9 mouse cellular contexts compared by ENCODE assay signal in genomic region chr13:48027775-48028489, GRCm38 (mm10).
DNase-seq lines count a peak whose midpoint lies in the region; ATAC-seq and TF ChIP-seq lines count a peak whose summit lies in the region.
"Had no signal": no experiment of that assay in that cellular context is flagged by ENCODE, and none has a peak within 500 bp of the region (broad histone marks: within the 10 kb centered on the region; RNA-seq: fewer than 3 reads in every experiment).

No protein-coding gene starts in this region.

- H3K4me1 ChIP-seq in liver, postnatal 0 days (ENCODE audit: insufficient read depth) = no peaks in the 10 kb centered on the region
- H3K4me1 ChIP-seq in midbrain, postnatal 0 days (ENCODE audit: insufficient read depth, low read length) = no peaks in the 10 kb centered on the region

- no peaks in the 10 kb centered on the region for H3K36me3 ChIP-seq in liver, postnatal 0 days (replicated peaks; ENCODE audit: insufficient read depth, low read length)
- H3K36me3 ChIP-seq in midbrain, postnatal 0 days (ENCODE audit: insufficient read depth, low read length) = no peaks in the 10 kb centered on the region

- 66% methylated on average over 7 of the region's 7 CpGs for WGBS in liver, postnatal 0 days (ENCODE audit: insufficient replicate concordance)
- WGBS in midbrain, postnatal 0 days = 53% methylated on average over 7 of the region's 7 CpGs

- H3K4me3 ChIP-seq in liver, postnatal 0 days (ENCODE audit: low read depth, low read length) = no peak overlapping the region
- H3K4me3 ChIP-seq in midbrain, postnatal 0 days (ENCODE audit: low read depth, low read length) = no peak overlapping the region

- no peak overlapping the region for H3K27ac ChIP-seq in liver, postnatal 0 days (ENCODE audit: low read depth)
- H3K27ac ChIP-seq in midbrain, postnatal 0 days (ENCODE audit: low read depth, low read length) = no peak overlapping the region

- H3K27me3 ChIP-seq in liver, postnatal 0 days (ENCODE audit: insufficient read depth, low read length) = no peaks in the 10 kb centered on the region
- H3K27me3 ChIP-seq in midbrain, postnatal 0 days (ENCODE audit: insufficient read depth, low read length) = no peaks in the 10 kb centered on the region
- H3K27me3 ChIP-seq: Patski had no signal

- no peak for TF ChIP-seq CTCF in liver, postnatal 0 days (IDR thresholded peaks at IDR 0.05; ENCODE audit: low read depth)
- TF ChIP-seq CTCF in midbrain, postnatal 0 days (IDR thresholded peaks at IDR 0.05) = no peak

- DNase-seq in liver = peak; percentile 10
- no peak for DNase-seq in liver, postnatal 0 days
- DNase-seq in cerebellum, adult 9-11 months = peak; percentile 88
- DNase-seq in gastrocnemius, postnatal 36 days = peak; percentile 20 to 42
- DNase-seq in layer of hippocampus, adult 9-11 months = peak; percentile 69
- DNase-seq in midbrain, postnatal 0 days (ENCODE audit: low spot score) = peak; percentile 94
- DNase-seq in thymus, postnatal 36 days = no peak

- no peak overlapping the region for H3K9ac ChIP-seq in liver, postnatal 0 days (replicated peaks)
- H3K9ac ChIP-seq in midbrain, postnatal 0 days (replicated peaks; ENCODE audit: low read length, poor library complexity, severe bottlenecking) = no peak overlapping the region

- no peaks in the 10 kb centered on the region for H3K9me3 ChIP-seq in liver, postnatal 0 days (ENCODE audit: low read length)
- no peaks in the 10 kb centered on the region for H3K9me3 ChIP-seq in midbrain, postnatal 0 days (ENCODE audit: low read length)

- no peak for ATAC-seq in liver, postnatal 0 days
- ATAC-seq in midbrain, postnatal 0 days (ENCODE audit: low FRiP score) = no peak; the same call in 1 of the 2 replicates
- no peak for ATAC-seq in erythroblast, adult 5-6 weeks (replicated peaks; ENCODE audit: low FRiP score, poor library complexity, severe bottlenecking)
- ATAC-seq: Patski had no signal

- no peak overlapping the region for H3K4me2 ChIP-seq in liver, postnatal 0 days (ENCODE audit: low read depth, low read length)
- H3K4me2 ChIP-seq in midbrain, postnatal 0 days (ENCODE audit: low read depth, low read length, poor library complexity, severe bottlenecking) = no peak overlapping the region

- intact Hi-C loops in gastrocnemius, postnatal 36 days (cut with DNase I) = no loop called here

- no peak for TF ChIP-seq EP300 in liver, postnatal 0 days (IDR thresholded peaks at IDR 0.05; ENCODE audit: low read depth)

Comparison
In these comparisons a context has a peak if more than half of its experiments do, and no peak if none do; other contexts are left out.
1. DNase-seq: peak in liver (single experiment), cerebellum, adult 9-11 months (single experiment), gastrocnemius, postnatal 36 days (2 of 2), layer of hippocampus, adult 9-11 months (single experiment) and midbrain, postnatal 0 days (single experiment); none in liver, postnatal 0 days (single experiment) and thymus, postnatal 36 days (0 of 2).